13 mouse cellular contexts compared by ENCODE assay signal in the genomic region with DNA sequence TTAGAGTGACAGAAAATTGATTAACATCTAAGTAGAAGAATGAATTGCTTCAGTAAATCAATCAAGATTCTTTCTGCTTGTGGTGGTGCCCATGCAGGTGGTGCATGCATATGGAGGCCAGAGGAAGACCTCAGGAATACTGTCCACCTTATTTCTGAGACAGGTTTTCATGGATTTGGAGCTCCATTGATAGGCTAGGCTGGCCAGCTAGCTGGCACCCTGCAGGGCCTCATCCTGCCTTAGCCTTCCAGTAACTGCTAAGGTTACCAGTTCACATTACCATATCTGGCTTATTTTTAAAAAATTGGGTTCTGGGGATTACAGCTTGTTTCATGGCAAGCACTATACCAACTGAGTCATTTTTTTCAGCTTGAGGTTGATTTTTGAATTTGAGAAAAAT.
"Had no signal": no experiment of that assay in that cellular context is flagged by ENCODE, and none has a peak within 500 bp of the region (broad histone marks: within the 10 kb centered on the region; RNA-seq: fewer than 3 reads in every experiment).

No protein-coding gene starts in this region.

- ATAC-seq: lung, postnatal 0 days; midbrain, embryonic 13.5 days; midbrain, embryonic 15.5 days had no signal

- H3K9ac ChIP-seq: lung, embryonic 15.5 days; midbrain, embryonic 13.5 days; midbrain, embryonic 15.5 days; neural tube, embryonic 12.5 days had no signal

- H3K27ac ChIP-seq: lung, embryonic 15.5 days; macrophage; midbrain, embryonic 13.5 days; midbrain, embryonic 15.5 days; neural tube, embryonic 12.5 days had no signal

- H3K4me2 ChIP-seq: lung, embryonic 15.5 days; midbrain, embryonic 11.5 days; midbrain, embryonic 13.5 days; midbrain, embryonic 15.5 days; neural tube, embryonic 12.5 days had no signal

- DNase-seq: right cerebral cortex, postnatal 25 days; spleen, adult 18-20 months; thymus, adult 18-20 months; thymus, postnatal 14 days; thymus, postnatal 36 days had no signal

- H3K4me3 ChIP-seq: lung, embryonic 15.5 days; megakaryocyte, embryonic 14.5 days; midbrain, embryonic 13.5 days; midbrain, embryonic 15.5 days; neural tube, embryonic 12.5 days had no signal

- H3K36me3 ChIP-seq: lung, embryonic 15.5 days; midbrain, embryonic 15.5 days; neural tube, embryonic 12.5 days had no signal

- H3K27me3 ChIP-seq: lung, embryonic 15.5 days; megakaryocyte, embryonic 14.5 days; midbrain, embryonic 13.5 days; midbrain, embryonic 15.5 days; neural tube, embryonic 12.5 days had no signal

- H3K9me3 ChIP-seq: lung, embryonic 15.5 days; megakaryocyte, embryonic 14.5 days; midbrain, embryonic 13.5 days; midbrain, embryonic 15.5 days; neural tube, embryonic 12.5 days had no signal
